31 mouse cellular contexts compared by ENCODE assay signal in the genomic region with DNA sequence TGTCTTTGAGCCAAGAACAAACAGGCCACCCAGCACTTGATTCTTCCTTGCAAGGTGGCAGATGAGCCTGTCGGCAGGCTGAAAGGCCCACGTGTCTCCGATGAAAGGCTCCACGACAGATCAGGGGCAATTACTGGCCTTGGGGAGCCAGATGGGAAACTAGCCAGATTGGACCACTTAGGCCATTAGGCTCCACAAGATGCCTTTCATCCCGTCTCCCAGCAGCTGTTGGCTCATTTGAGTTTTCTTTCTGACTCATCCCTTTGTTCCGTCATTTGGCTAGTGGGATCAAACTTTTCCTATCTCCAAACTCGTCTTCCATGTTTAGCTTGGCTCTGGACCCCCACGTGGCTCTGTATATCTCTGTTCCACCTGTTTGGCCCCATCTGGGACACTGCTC. TPM values are rescaled to one million over a fixed set of nuclear protein-coding genes. Genes with fewer than 3 reads are reported as not detected.
A peak's percentile ranks its signal among the peaks of the same experiment; 100 is the strongest.
DNase-seq lines count a peak whose midpoint lies in the region; ATAC-seq and TF ChIP-seq lines count a peak whose summit lies in the region.
"Had no signal": no experiment of that assay in that cellular context is flagged by ENCODE, and none has a peak within 500 bp of the region (broad histone marks: within the 10 kb centered on the region; RNA-seq: fewer than 3 reads in every experiment).

No protein-coding gene starts in this region.

- H3K27me3 ChIP-seq in embryonic facial prominence, embryonic 11.5 days (ENCODE audit: control insufficient read depth, insufficient read depth, low read length), result no peaks in the 10 kb centered on the region
- no peaks in the 10 kb centered on the region for H3K27me3 ChIP-seq in embryonic facial prominence, embryonic 10.5 days (replicated peaks; ENCODE audit: low read depth, poor library complexity, severe bottlenecking)
- H3K27me3 ChIP-seq in midbrain, postnatal 0 days (ENCODE audit: insufficient read depth, low read length), result no peaks in the 10 kb centered on the region
- no peaks in the 10 kb centered on the region for H3K27me3 ChIP-seq in midbrain, embryonic 13.5 days
- H3K27me3 ChIP-seq in liver, embryonic 11.5 days (replicated peaks; ENCODE audit: control insufficient read depth, insufficient read depth, low read length), result no peaks in the 10 kb centered on the region
- H3K27me3 ChIP-seq: heart, embryonic 15.5 days; kidney, embryonic 15.5 days; limb, embryonic 13.5 days; liver, embryonic 12.5 days had no signal

- no peak for TF ChIP-seq CTCF in midbrain, postnatal 0 days (IDR thresholded peaks at IDR 0.05)

- ATAC-seq in embryonic facial prominence, embryonic 11.5 days (replicated peaks; ENCODE audit: insufficient number of reproducible peaks, low FRiP score, low TSS enrichment, low read depth), result no peak
- ATAC-seq in midbrain, postnatal 0 days (ENCODE audit: low FRiP score), result no peak
- no peak for ATAC-seq in midbrain, embryonic 13.5 days
- no peak for ATAC-seq in liver, embryonic 11.5 days (replicated peaks; ENCODE audit: low FRiP score)
- ATAC-seq: CD4-positive, CD25-positive, alpha-beta regulatory T cell, adult 4 months; inflammation-experienced regulatory T-cells, adult 6 months; liver, embryonic 12.5 days; liver, postnatal 0 days; lung, postnatal 0 days had no signal

- H3K36me3 ChIP-seq in embryonic facial prominence, embryonic 11.5 days (replicated peaks; ENCODE audit: control insufficient read depth, insufficient read depth, low read depth, low read length), result no peaks in the 10 kb centered on the region
- no peaks in the 10 kb centered on the region for H3K36me3 ChIP-seq in embryonic facial prominence, embryonic 10.5 days (replicated peaks)
- H3K36me3 ChIP-seq in midbrain, postnatal 0 days (ENCODE audit: insufficient read depth, low read length), result no peaks in the 10 kb centered on the region
- no peaks in the 10 kb centered on the region for H3K36me3 ChIP-seq in midbrain, embryonic 13.5 days
- H3K36me3 ChIP-seq in liver, embryonic 11.5 days (ENCODE audit: control insufficient read depth, insufficient read depth, low read length), result no peaks in the 10 kb centered on the region
- H3K36me3 ChIP-seq: heart, embryonic 10.5 days; heart, embryonic 15.5 days; kidney, embryonic 15.5 days; limb, embryonic 13.5 days; liver, embryonic 12.5 days had no signal

- WGBS in embryonic facial prominence, embryonic 11.5 days, result 69% methylated on average over 8 of the region's 8 CpGs
- WGBS in embryonic facial prominence, embryonic 10.5 days, result 81% methylated on average over 8 of the region's 8 CpGs
- 77% methylated on average over 8 of the region's 8 CpGs for WGBS in midbrain, postnatal 0 days
- WGBS in midbrain, embryonic 13.5 days, result 76% methylated on average over 8 of the region's 8 CpGs
- 64% methylated on average over 8 of the region's 8 CpGs for WGBS in liver, embryonic 11.5 days

- H3K9ac ChIP-seq in embryonic facial prominence, embryonic 11.5 days (replicated peaks; ENCODE audit: low read length), result no peak overlapping the region
- H3K9ac ChIP-seq in midbrain, postnatal 0 days (replicated peaks; ENCODE audit: low read length, poor library complexity, severe bottlenecking), result no peak overlapping the region
- no peak overlapping the region for H3K9ac ChIP-seq in midbrain, embryonic 13.5 days (replicated peaks)
- H3K9ac ChIP-seq in liver, embryonic 11.5 days (ENCODE audit: low read depth, low read length), result no peak overlapping the region
- H3K9ac ChIP-seq: heart, embryonic 15.5 days; hindbrain, embryonic 14.5 days; kidney, embryonic 15.5 days; limb, embryonic 13.5 days; liver, embryonic 12.5 days; liver, postnatal 0 days had no signal

- H3K4me1 ChIP-seq in embryonic facial prominence, embryonic 11.5 days (ENCODE audit: control insufficient read depth, insufficient read depth, low read length), result no peaks in the 10 kb centered on the region
- H3K4me1 ChIP-seq in embryonic facial prominence, embryonic 10.5 days, result no peaks in the 10 kb centered on the region
- no peaks in the 10 kb centered on the region for H3K4me1 ChIP-seq in midbrain, postnatal 0 days (ENCODE audit: insufficient read depth, low read length)
- no peaks in the 10 kb centered on the region for H3K4me1 ChIP-seq in midbrain, embryonic 13.5 days (replicated peaks)
- no peaks in the 10 kb centered on the region for H3K4me1 ChIP-seq in liver, embryonic 11.5 days (replicated peaks; ENCODE audit: control insufficient read depth, insufficient read depth, low read length)
- H3K4me1 ChIP-seq: heart, embryonic 10.5 days; heart, embryonic 15.5 days; kidney, embryonic 15.5 days; limb, embryonic 13.5 days; liver, embryonic 12.5 days had no signal

- H3K9me3 ChIP-seq in embryonic facial prominence, embryonic 11.5 days (replicated peaks; ENCODE audit: control insufficient read depth, low read length), result no peaks in the 10 kb centered on the region
- no peaks in the 10 kb centered on the region for H3K9me3 ChIP-seq in embryonic facial prominence, embryonic 10.5 days
- no peaks in the 10 kb centered on the region for H3K9me3 ChIP-seq in midbrain, postnatal 0 days (ENCODE audit: low read length)
- no peaks in the 10 kb centered on the region for H3K9me3 ChIP-seq in midbrain, embryonic 13.5 days
- no peaks in the 10 kb centered on the region for H3K9me3 ChIP-seq in liver, embryonic 11.5 days (ENCODE audit: control insufficient read depth, low read length)
- H3K9me3 ChIP-seq: heart, embryonic 10.5 days; heart, embryonic 15.5 days; kidney, embryonic 15.5 days; limb, embryonic 13.5 days; liver, embryonic 12.5 days had no signal

- no peak overlapping the region for H3K4me3 ChIP-seq in embryonic facial prominence, embryonic 11.5 days (ENCODE audit: low read depth, low read length)
- no peak overlapping the region for H3K4me3 ChIP-seq in embryonic facial prominence, embryonic 10.5 days
- no peak overlapping the region for H3K4me3 ChIP-seq in midbrain, postnatal 0 days (ENCODE audit: low read depth, low read length)
- H3K4me3 ChIP-seq in midbrain, embryonic 13.5 days (replicated peaks), result no peak overlapping the region
- H3K4me3 ChIP-seq in liver, embryonic 11.5 days (ENCODE audit: low read depth, low read length), result no peak overlapping the region
- H3K4me3 ChIP-seq: erythroblast, embryonic 14.5 days; heart, embryonic 10.5 days; heart, embryonic 15.5 days; kidney, embryonic 15.5 days; left cerebral cortex, adult 2 months; limb, embryonic 13.5 days; liver, embryonic 12.5 days had no signal

- no peak overlapping the region for H3K27ac ChIP-seq in embryonic facial prominence, embryonic 11.5 days (replicated peaks; ENCODE audit: low read depth, low read length)
- no peak overlapping the region for H3K27ac ChIP-seq in embryonic facial prominence, embryonic 10.5 days (replicated peaks)
- no peak overlapping the region for H3K27ac ChIP-seq in midbrain, postnatal 0 days (ENCODE audit: low read depth, low read length)
- no peak overlapping the region for H3K27ac ChIP-seq in midbrain, embryonic 13.5 days
- no peak overlapping the region for H3K27ac ChIP-seq in liver, embryonic 11.5 days (ENCODE audit: low read depth, low read length)
- H3K27ac ChIP-seq: heart, embryonic 10.5 days; heart, embryonic 15.5 days; hindbrain, embryonic 14.5 days; kidney, embryonic 15.5 days; left cerebral cortex, adult 2 months; limb, embryonic 13.5 days; liver, embryonic 12.5 days; macrophage; stomach, postnatal 0 days had no signal

- no peak overlapping the region for H3K4me2 ChIP-seq in embryonic facial prominence, embryonic 11.5 days (ENCODE audit: low read depth, low read length)
- no peak overlapping the region for H3K4me2 ChIP-seq in midbrain, postnatal 0 days (ENCODE audit: low read depth, low read length, poor library complexity, severe bottlenecking)
- H3K4me2 ChIP-seq in midbrain, embryonic 13.5 days (replicated peaks), result no peak overlapping the region
- H3K4me2 ChIP-seq in liver, embryonic 11.5 days, result no peak overlapping the region
- H3K4me2 ChIP-seq: heart, embryonic 15.5 days; hindbrain, embryonic 14.5 days; kidney, embryonic 15.5 days; limb, embryonic 13.5 days; liver, embryonic 12.5 days had no signal

- peak; percentile 14 for DNase-seq in embryonic facial prominence, embryonic 11.5 days (ENCODE audit: low spot score)
- no peak for DNase-seq in embryonic facial prominence, embryonic 10.5 days (ENCODE audit: low spot score)
- DNase-seq in midbrain, postnatal 0 days (ENCODE audit: low spot score), result peak; percentile 19
- peak; percentile 11 for DNase-seq in retina, adult 2 months (ENCODE audit: low read depth, low spot score)
- DNase-seq in gastrocnemius, adult 18-20 months (ENCODE audit: low spot score), result no peak
- no peak for DNase-seq in liver, embryonic 11.5 days (ENCODE audit: low spot score)
- DNase-seq: adrenal gland, postnatal 25 days; cerebellum, adult 2 months; cerebellum, postnatal 25 days; embryo, embryonic 11 days; gastrocnemius, postnatal 14 days; kidney, adult 18-20 months; kidney, postnatal 25 days; liver, postnatal 0 days; midbrain, embryonic 14.5 days; thymus, adult 18-20 months; thymus, postnatal 25 days had no signal

RNA-seq across cellular contexts. Expression of gene Ttc1, which starts 48.2 kb away (rescaled TPM):
- 82.9 and 83.4 TPM in 2 replicates for polyA plus RNA-seq in embryonic facial prominence, embryonic 11.5 days (2014; fragmentation: Nextera tagmentation; extraction: Ambion mirVana)
- polyA plus RNA-seq in embryonic facial prominence, embryonic 10.5 days (2016; fragmentation: Nextera tagmentation; extraction: Ambion mirVana), result 82.2 and 83.5 TPM in 2 replicates
- 30.0 and 37.6 TPM in 2 replicates for total RNA-seq in midbrain, postnatal 0 days (2014; rRNA removed)
- 76.3 and 83.2 TPM in 2 replicates for polyA plus RNA-seq in midbrain, postnatal 0 days (2015; fragmentation: Nextera tagmentation; extraction: Ambion mirVana)
- polyA plus RNA-seq in midbrain, embryonic 13.5 days (2015; fragmentation: Nextera tagmentation; extraction: Ambion mirVana), result 91.5 and 95.2 TPM in 2 replicates
- 10 to 100 TPM; 65.1 to 65.9 TPM for total RNA-seq in gastrocnemius, adult 18-20 months (2021)
- polyA plus RNA-seq in liver, embryonic 11.5 days (2014; fragmentation: Nextera tagmentation; extraction: Ambion mirVana), result 75.4 and 76.1 TPM in 2 replicates

Comparison
In these comparisons a context has a peak if more than half of its experiments do, and no peak if none do; other contexts are left out.
1. DNase-seq: peak in embryonic facial prominence, embryonic 11.5 days (single experiment), midbrain, postnatal 0 days (single experiment) and retina, adult 2 months (single experiment); none in embryonic facial prominence, embryonic 10.5 days (single experiment), gastrocnemius, adult 18-20 months (single experiment) and liver, embryonic 11.5 days (single experiment).